Comparison of ENCODE assay signal across 16 mouse cellular contexts in the genomic region with DNA sequence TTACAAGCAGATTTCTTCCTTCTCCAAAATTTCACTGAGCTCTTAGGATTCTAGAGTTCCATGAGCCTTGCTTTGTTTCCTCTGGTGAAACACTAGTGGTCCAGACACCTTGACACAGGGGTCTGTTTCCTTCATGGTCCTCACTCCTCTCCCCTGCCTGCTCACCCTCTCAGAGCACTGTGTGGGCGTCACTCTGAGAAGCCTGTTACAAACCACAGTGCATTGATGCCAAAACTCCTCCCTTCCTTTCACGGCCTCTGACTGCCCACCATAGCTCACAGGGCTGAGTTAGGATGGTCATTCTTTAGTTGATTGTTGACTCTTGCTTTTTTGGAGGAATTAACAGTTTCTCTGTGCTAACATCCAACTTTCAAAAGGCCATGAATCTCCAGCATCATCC. TPM values are rescaled to one million over a fixed set of nuclear protein-coding genes. Genes with fewer than 3 reads are reported as not detected.
DNase-seq lines count a peak whose midpoint lies in the region; ATAC-seq and TF ChIP-seq lines count a peak whose summit lies in the region.
"Had no signal": no experiment of that assay in that cellular context is flagged by ENCODE, and none has a peak within 500 bp of the region (broad histone marks: within the 10 kb centered on the region; RNA-seq: fewer than 3 reads in every experiment).

No protein-coding gene starts in this region.

- intact Hi-C loops in gastrocnemius, adult 2 months (cut with DNase I), result no loop called here
- intact Hi-C loops in gastrocnemius, postnatal 14 days (cut with DNase I; ENCODE audit: low total_unique reads), result no loop called here

- peaks cover 35% of the 10 kb centered on the region for H3K4me1 ChIP-seq in neural tube, embryonic 13.5 days (replicated peaks)
- H3K4me1 ChIP-seq in forebrain, embryonic 16.5 days (replicated peaks; ENCODE audit: control insufficient read depth, insufficient read depth, low read length), result peaks cover 21% of the 10 kb centered on the region
- H3K4me1 ChIP-seq in neural tube, embryonic 15.5 days, result 0 out of 2 replicates have a peak, but pooled peaks cover 7% of the 10 kb centered on the region

- no peaks in the 10 kb centered on the region for H3K27me3 ChIP-seq in neural tube, embryonic 13.5 days
- H3K27me3 ChIP-seq in forebrain, embryonic 16.5 days (replicated peaks; ENCODE audit: control insufficient read depth, insufficient read depth, low read length), result no peaks in the 10 kb centered on the region
- H3K27me3 ChIP-seq in neural tube, embryonic 15.5 days (replicated peaks), result no peaks in the 10 kb centered on the region
- H3K27me3 ChIP-seq: embryonic facial prominence, embryonic 12.5 days; heart, embryonic 12.5 days had no signal

- ATAC-seq in neural tube, embryonic 13.5 days (ENCODE audit: low read depth), result peak; percentile 33; the same call in 1 of the 2 replicates
- peak; percentile 53; the same call in 1 of the 2 replicates for ATAC-seq in forebrain, embryonic 16.5 days
- 0 out of 2 replicates have a peak, but pooled peaks have one; percentile 59 for ATAC-seq in neural tube, embryonic 15.5 days (ENCODE audit: low FRiP score)
- ATAC-seq in megakaryocyte, adult 5-6 weeks (ENCODE audit: poor library complexity, severe bottlenecking), result no peak

- H3K27ac ChIP-seq in gastrocnemius, adult 2 months, result peak overlapping the region; percentile 41; the same call in 1 of the 2 replicates
- H3K27ac ChIP-seq in neural tube, embryonic 13.5 days (replicated peaks), result peak overlapping the region; percentile 42; the same call in 1 of the 2 replicates
- 0 out of 2 replicates have a peak overlapping the region, but pooled peaks have one; percentile 22 for H3K27ac ChIP-seq in forebrain, embryonic 16.5 days (ENCODE audit: low read length)
- H3K27ac ChIP-seq in neural tube, embryonic 15.5 days (replicated peaks), result 0 out of 2 replicates have a peak overlapping the region, but pooled peaks have one; percentile 41
- H3K27ac ChIP-seq: embryonic facial prominence, embryonic 12.5 days had no signal

- 17% methylated on average over 2 of the region's 2 CpGs for WGBS in neural tube, embryonic 13.5 days
- 11% methylated on average over 2 of the region's 2 CpGs for WGBS in forebrain, embryonic 16.5 days
- 17% methylated on average over 2 of the region's 2 CpGs for WGBS in neural tube, embryonic 15.5 days

- H3K4me2 ChIP-seq in neural tube, embryonic 13.5 days, result no peak overlapping the region
- H3K4me2 ChIP-seq in forebrain, embryonic 16.5 days (ENCODE audit: low read length), result no peak overlapping the region
- H3K4me2 ChIP-seq in neural tube, embryonic 15.5 days, result no peak overlapping the region
- H3K4me2 ChIP-seq: embryonic facial prominence, embryonic 12.5 days; heart, embryonic 12.5 days had no signal

- no peak for DNase-seq in gastrocnemius, adult 2 months
- no peak for DNase-seq in gastrocnemius, postnatal 14 days
- no peak for DNase-seq in neural tube, embryonic 10.5 days (ENCODE audit: extremely low spot score, low spot score)
- no peak for DNase-seq in cerebellum, adult 18-20 months
- DNase-seq: cerebellum, adult 2 months; layer of hippocampus, adult 9-11 months; lung, adult 2 months; right cerebral cortex, postnatal 25 days; thymus, postnatal 25 days had no signal

- no peak overlapping the region for H3K9ac ChIP-seq in neural tube, embryonic 13.5 days
- H3K9ac ChIP-seq in forebrain, embryonic 16.5 days (replicated peaks; ENCODE audit: low read depth, low read length), result no peak overlapping the region
- H3K9ac ChIP-seq in neural tube, embryonic 15.5 days (replicated peaks), result no peak overlapping the region
- H3K9ac ChIP-seq: embryonic facial prominence, embryonic 12.5 days; heart, embryonic 12.5 days had no signal

- no peak for TF ChIP-seq CTCF in gastrocnemius, adult 2 months (IDR thresholded peaks at IDR 0.05)

- H3K36me3 ChIP-seq in neural tube, embryonic 13.5 days, result peaks cover 39% of the 10 kb centered on the region
- no peaks in the 10 kb centered on the region for H3K36me3 ChIP-seq in forebrain, embryonic 16.5 days (ENCODE audit: control insufficient read depth, insufficient read depth)
- peaks cover 6% of the 10 kb centered on the region; the same call in 1 of the 2 replicates for H3K36me3 ChIP-seq in neural tube, embryonic 15.5 days
- H3K36me3 ChIP-seq: embryonic facial prominence, embryonic 12.5 days had no signal

- H3K4me3 ChIP-seq in gastrocnemius, adult 2 months, result no peak overlapping the region
- no peak overlapping the region for H3K4me3 ChIP-seq in neural tube, embryonic 13.5 days
- H3K4me3 ChIP-seq in forebrain, embryonic 16.5 days (replicated peaks; ENCODE audit: low read length), result no peak overlapping the region
- H3K4me3 ChIP-seq in neural tube, embryonic 15.5 days (replicated peaks), result no peak overlapping the region
- H3K4me3 ChIP-seq: embryonic facial prominence, embryonic 12.5 days; heart, embryonic 12.5 days had no signal

- H3K9me3 ChIP-seq in neural tube, embryonic 13.5 days, result no peaks in the 10 kb centered on the region
- no peaks in the 10 kb centered on the region for H3K9me3 ChIP-seq in forebrain, embryonic 16.5 days (ENCODE audit: control insufficient read depth, low read length)
- no peaks in the 10 kb centered on the region for H3K9me3 ChIP-seq in neural tube, embryonic 15.5 days (replicated peaks)
- H3K9me3 ChIP-seq: embryonic facial prominence, embryonic 12.5 days; heart, embryonic 12.5 days had no signal

RNA-seq across cellular contexts. Expression of a gene that starts 43.6 kb away (rescaled TPM):
- not detected for total RNA-seq in gastrocnemius, adult 2 months (2021)
- not detected for total RNA-seq in gastrocnemius, postnatal 14 days (2021)
- not detected in 2 replicates for polyA plus RNA-seq in neural tube, embryonic 13.5 days (2015; fragmentation: Nextera tagmentation; extraction: Ambion mirVana)
- polyA plus RNA-seq in forebrain, embryonic 16.5 days (2015; fragmentation: Nextera tagmentation; extraction: Ambion mirVana), result not detected in 2 replicates
- not detected in 2 replicates for polyA plus RNA-seq in neural tube, embryonic 15.5 days (2015; fragmentation: Nextera tagmentation; extraction: Ambion mirVana)
- total RNA-seq in megakaryocyte, adult 5-6 weeks (2015), result 0.40 TPM in 1 of 2 replicates, not detected in the other
- total RNA-seq in megakaryocyte, adult 5-6 weeks (2017), result not detected in 2 replicates
- polyA plus RNA-seq: cerebellum, adult 2 months; embryonic facial prominence, embryonic 12.5 days; heart, embryonic 12.5 days; limb, embryonic 11.5 days had no signal
